Mouse (Mus musculus) granulocyte monocyte progenitor cell, adult 5-6 weeks (primary cell): ENCODE data around the gene Ces3b. TPM values are rescaled to one million over a fixed set of nuclear protein-coding genes. Genes with fewer than 3 reads are reported as not detected.
"Not testable (repeated sequence)": the region's sequence is repeated elsewhere in the genome, so short reads cannot be mapped to it uniquely, and the experiment has no call there.

Experiments
- ATAC-seq: replicated peaks from 2 replicates; pipeline ENCODE4 v1.8.0; 2016; ENCODE audit warnings: mild to moderate bottlenecking, moderate TSS enrichment, inconsistent platforms; ENCODE audit not compliant: poor library complexity, severe bottlenecking
- total RNA-seq, 2 experiments: library from RNA; stranded (forward) in 1 of 2; stranded (reverse) in 1 of 2; fragments of 200-712, 200-1000 nt in 1 of 2; fragments of >200 nt in 1 of 2; fragmentation: Nextera tagmentation in 1 of 2; gene quantifications; 2 replicates each; pipeline ENCODE4 v1.2.3; 2014 to 2017

Gene Ces3b
- total RNA-seq (2014; fragmentation: Nextera tagmentation): not detected in 2 replicates
- not detected in 2 replicates for total RNA-seq (2017)

- ATAC-seq: no peak
Measured at GRCm38 (mm10) chr8:105083449-105084050, at the start of gene Ces3b. Gene Ces3b, plus strand, starts transcription at chr8:105083753.

GRCm38 (mm10) chr8:105043510-105043909, 40.0 kb upstream of the Ces3b start:
- no peak for ATAC-seq

DNA sequence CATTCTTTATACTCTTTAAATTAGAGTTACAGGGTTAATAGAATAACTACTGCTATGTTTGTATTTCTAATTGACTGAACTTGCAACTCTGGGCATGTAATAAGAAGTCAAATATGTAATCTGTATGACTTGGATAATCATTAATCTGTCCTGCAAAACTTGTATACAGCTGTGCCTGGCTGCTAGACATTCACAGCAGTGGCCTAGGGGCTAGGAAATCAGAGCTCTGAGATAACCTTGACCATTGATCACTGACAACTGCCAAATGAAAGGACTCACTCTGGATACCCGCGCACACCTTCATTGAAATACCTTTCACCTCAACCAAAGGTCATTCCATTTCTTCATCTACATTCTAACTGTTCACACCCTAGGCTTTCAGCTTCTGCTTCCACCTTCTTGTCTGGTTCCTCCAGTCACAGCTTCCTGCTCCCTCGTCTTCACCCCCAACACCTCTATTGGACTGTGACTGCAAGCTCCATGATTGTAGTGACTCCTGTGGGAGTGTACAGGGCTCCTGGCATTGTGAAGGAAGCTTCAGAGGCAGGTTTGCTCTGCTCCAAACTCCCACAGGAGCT, 37.6 kb upstream of the Ces3b start:
- ATAC-seq: no peak

GRCm38 (mm10) chr8:105048371-105048854, 35.1 kb upstream of the Ces3b start, which contains the start of gene Ces3a:
Gene Ces3a, plus strand, starts transcription at chr8:105048601.
- no peak for ATAC-seq

- no peak for ATAC-seq
Measured at GRCm38 (mm10) chr8:105056211-105056610, 27.3 kb upstream of the Ces3b start.

- ATAC-seq: no peak
Measured at GRCm38 (mm10) chr8:105060056-105060455, 23.5 kb upstream of the Ces3b start.

- peak; percentile 73 for ATAC-seq
Measured at GRCm38 (mm10) chr8:105066761-105067160, 16.8 kb upstream of the Ces3b start.

GRCm38 (mm10) chr8:105067905-105068304, 15.6 kb upstream of the Ces3b start:
- ATAC-seq: not testable (repeated sequence)

DNA sequence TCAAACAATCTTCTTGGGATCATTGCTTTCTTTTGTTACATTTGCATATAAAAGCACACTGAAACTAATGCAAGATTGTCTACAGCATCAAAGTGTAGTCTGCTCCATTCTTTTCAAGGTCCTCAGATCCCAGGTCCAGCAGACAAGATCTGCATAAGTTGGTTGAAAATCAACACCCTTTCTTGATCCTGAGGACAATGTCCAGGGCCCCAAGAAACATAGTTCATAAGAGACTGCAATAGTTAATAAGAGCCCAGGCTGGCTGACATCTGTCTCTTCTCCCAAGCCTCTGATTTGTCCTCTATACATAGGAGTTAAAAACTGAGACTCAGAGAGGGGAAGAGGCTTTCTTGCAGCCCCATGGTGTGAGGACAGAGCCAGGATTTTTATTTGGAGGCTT, 14.6 kb upstream of the Ces3b start:
- no peak for ATAC-seq

- ATAC-seq: no peak
Measured at GRCm38 (mm10) chr8:105076601-105077000, 7.0 kb upstream of the Ces3b start.

- no peak for ATAC-seq
Measured at GRCm38 (mm10) chr8:105077071-105077470, 6.5 kb upstream of the Ces3b start.

GRCm38 (mm10) chr8:105078591-105078990, 5.0 kb upstream of the Ces3b start:
- no peak for ATAC-seq

DNA sequence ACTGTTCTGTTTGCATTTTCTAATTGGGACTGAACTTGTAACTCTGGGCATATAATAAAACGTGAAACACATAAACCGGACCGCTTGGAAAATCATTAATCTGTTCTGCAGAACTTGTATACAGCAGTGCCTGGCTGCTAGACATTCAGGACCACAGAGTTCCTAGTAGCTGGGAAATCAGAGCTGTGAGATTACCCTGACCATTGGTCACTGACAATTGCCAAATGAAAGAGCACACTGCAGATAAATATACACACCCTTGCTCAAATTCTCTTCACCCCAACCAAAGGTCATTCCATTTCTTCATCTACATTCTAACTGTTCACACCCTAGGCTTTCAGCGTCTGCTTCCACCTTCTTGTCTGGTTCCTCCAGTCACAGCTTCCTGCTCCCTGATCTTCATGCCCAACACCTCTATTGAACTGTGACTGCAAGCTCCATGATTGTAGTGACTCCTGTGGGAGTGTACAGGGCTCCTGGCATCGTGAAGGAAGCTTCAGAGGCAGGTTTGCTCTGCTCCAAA, 2.7 kb upstream of the Ces3b start:
- no peak for ATAC-seq

DNA sequence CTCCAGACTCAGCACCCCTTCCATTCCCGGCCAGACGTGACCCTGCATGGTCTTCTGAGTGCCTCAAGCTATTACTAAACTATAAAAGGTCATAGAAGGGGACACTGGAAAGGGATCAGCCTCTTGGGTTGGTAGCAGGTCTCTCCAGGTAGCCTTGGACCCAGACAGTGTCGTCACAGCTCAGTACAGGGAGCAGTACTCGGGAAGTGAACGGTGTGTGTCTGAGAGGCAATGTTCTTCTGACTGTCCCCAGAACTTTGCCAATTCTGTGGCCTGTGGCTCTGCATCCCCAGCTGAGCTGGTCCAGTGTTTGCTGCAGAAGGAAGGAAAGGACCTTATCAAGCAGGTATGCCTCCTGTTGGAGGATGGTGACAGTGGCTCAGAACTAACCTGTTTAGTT, 4.6 kb downstream of the Ces3b start:
- not testable (repeated sequence) for ATAC-seq

DNA sequence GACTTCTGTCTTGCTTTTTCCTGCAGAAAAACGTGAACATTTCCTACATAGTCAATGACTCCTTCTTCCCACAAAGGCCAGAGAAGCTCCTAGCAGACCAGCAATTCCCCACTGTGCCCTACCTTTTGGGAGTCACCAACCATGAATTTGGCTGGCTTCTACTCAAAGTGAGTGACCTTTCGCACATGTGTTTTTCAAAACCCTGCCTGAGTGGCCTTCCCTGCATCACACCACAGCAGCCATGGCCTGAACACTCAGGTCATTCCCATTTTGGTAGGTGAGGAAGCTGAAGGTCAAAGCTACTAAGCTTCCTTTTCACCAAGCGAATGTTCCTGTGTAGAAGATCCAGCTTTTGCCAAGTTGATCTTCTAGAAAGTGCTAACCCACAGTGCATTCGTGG, 5.0 kb downstream of the Ces3b start:
- no peak for ATAC-seq

DNA sequence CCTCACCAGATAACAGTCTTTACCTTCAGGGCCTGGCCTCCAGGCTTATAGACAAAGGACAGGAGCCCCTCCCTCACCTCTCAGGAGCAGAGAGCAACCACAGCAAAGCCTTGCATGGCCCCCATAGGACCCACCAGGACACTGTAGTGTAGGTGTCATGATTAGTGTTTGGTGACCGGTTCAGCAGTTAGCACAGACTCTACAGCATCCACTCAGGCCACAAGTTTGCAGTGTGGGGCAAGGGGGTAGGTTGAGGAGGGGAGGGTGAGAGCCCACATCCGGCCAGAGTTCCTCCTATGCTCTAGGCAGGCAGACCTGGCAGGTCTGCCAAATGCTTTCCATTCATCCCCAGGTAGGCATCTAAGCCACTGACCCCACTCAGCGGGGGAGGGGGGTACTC, 10.4 kb downstream of the Ces3b start:
- no peak for ATAC-seq

DNA sequence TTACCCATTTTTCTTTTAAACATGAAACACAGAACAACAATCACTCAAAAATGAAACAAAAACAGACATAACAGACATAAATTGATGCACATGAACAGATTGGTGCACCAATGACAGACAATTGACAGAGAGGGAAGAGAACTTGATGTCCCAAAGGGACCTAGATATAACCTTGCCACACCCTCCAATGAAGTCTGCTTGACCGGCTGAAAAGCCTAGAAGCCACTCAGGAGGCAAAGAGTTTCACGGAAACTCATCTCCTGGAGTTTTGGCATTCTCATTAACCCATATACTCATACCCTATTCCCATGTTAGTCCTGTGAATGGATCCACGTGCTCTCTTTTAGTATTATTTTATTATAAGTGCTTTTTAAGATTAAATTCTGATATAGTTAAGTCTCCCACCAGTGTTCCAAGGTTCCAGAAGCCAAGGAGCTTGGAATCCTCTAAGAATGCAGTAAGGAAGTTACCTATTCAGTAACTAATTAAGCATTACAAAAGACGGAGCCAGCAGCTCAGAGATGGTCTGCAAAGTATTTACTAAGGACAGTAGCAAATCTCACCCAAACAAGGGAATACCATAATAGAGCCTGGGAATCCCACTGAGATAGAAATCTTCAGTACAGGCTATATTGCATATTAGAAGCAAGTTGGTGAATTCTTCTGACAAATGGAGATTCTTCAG, 18.7 kb downstream of the Ces3b start:
- not testable (repeated sequence) for ATAC-seq

- not testable (repeated sequence) for ATAC-seq
Measured at GRCm38 (mm10) chr8:105103701-105104100, 20.1 kb downstream of the Ces3b start.

GRCm38 (mm10) chr8:105104220-105104619, 20.7 kb downstream of the Ces3b start:
- no peak for ATAC-seq

GRCm38 (mm10) chr8:105129864-105130263, 46.3 kb downstream of the Ces3b start:
- ATAC-seq: no peak

- ATAC-seq: no peak
Measured at GRCm38 (mm10) chr8:105131509-105131908, 48.0 kb downstream of the Ces3b start, which contains the start of gene Ces4a. Gene Ces4a, plus strand, starts transcription at chr8:105131800.
